Mouse (Mus musculus) c-Kit-positive CD71-positive TER-119-negative erythroid progenitor cells, embryonic 14.5 days (primary cell): ENCODE data around the gene Senp3.
"Not testable (repeated sequence)": the region's sequence is repeated elsewhere in the genome, so short reads cannot be mapped to it uniquely, and the experiment has no call there.

Experiments
- DNase-seq: peaks from one replicate; pipeline ENCODE4 v3.0.0-alpha.2; 2013; ENCODE audit warnings: low read depth

The Senp3 gene

DNA sequence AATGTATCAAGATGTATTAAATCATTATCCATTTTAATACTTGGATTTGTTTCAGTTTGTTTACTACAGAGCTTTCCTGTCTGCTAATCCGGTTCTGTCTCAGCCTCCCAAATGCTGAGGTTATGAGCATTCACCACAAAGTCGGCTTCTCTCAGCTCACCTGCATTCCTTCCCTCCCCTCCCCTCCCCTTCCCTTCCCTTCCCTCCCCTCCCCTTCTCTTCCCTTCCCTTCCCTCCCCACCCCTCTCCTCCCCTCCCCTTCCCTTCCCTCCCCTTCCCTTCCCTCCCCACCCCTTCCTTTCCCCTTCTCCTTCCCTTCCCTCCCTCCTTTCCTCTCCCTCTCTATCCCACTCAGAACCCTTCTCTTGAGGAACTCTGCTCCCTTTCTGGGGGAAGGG lies 22.7 kb upstream of the Senp3 start:
- no peak for DNase-seq

DNA sequence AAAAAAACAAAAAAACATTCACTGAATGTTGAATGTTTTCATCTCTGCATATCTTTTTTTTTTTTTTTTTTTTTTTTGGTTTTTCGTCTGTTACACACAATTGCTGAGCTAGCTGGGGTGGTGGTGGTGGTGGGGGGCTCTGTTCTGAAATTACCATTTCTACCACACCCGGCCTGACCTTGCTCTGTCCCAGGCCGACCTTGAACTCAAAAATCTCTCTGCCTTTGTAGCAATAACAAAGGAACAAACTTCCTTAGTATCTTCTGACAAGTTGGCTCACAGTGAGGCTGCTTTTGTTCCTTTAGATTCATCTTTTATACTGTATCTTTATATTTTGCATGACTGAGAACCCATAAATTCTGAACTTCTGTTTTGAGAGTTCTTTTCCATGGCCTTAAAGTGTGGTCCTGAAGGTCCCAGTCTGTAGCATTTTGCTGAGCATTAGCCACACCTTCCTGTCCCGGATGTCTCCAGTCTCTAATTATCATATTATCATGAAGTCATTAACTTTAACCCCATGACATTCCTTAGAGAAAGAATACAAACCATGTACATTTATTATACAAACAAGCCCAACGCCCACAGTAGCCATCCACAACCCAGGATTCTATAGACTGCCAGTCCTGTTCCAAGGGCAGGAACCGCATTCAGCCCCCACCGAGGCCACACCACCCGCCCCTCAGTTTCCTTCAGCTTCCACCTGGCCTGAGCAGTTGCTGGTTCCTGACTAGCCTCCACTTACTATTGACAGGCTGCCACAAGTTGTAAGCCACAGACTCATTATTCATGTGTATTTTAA lies 22.1 kb upstream of the Senp3 start:
- DNase-seq: no peak

GRCm38 (mm10) chr11:69703381-69703780 lies 21.5 kb upstream of the Senp3 start:
- DNase-seq: not testable (repeated sequence)

GRCm38 (mm10) chr11:69702886-69703285 lies 21.0 kb upstream of the Senp3 start:
- not testable (repeated sequence) for DNase-seq

DNA sequence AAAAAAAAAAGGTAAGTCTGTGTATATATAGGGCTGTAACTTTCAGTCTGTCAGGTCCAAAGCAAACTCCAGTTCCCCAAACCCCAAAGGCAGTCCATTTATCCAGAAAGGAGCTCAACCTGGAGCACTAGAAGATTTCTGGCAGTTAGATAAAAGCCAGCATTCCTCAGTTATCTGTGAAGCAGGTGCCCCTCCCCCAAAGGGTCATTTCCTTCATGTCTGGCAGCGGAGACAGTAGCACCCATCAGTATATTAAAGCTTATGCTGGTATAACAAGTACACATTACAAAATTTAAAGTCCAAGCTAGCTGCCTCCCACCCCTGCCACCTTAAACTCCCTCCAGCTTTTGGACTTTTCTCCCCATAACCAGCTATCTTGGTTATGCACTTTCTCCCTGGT lies 17.7 kb upstream of the Senp3 start:
- DNase-seq: no peak

GRCm38 (mm10) chr11:69698574-69698973 lies 16.7 kb upstream of the Senp3 start:
- DNase-seq: no peak

DNA sequence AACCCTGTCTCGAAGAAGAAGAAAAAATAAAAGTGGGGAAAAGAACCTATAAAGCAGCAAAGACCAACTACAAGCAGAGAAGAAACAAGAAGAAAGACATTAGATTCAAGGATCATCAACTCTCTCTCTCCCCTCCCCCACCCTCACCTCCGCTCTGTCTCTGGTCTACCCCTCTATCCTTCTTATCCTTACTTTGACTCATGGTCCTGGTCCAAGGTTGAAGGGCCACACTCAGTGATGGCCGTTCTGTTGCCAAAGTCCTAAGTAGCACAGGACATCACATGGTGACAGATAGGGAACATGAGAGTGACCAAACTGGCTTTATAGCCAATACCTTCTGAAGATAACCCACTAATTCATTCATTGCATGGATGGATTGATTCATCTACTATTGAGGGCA lies 15.5 kb upstream of the Senp3 start:
- DNase-seq: no peak

GRCm38 (mm10) chr11:69695361-69696181 lies 13.7 kb upstream of the Senp3 start, which contains the start of the genes Tnfsf12 and Tnfsfm13:
Gene Tnfsf12, minus strand, starts transcription at chr11:69695849.
Gene Tnfsfm13, minus strand, starts transcription at chr11:69696098.
- no peak for DNase-seq

DNA sequence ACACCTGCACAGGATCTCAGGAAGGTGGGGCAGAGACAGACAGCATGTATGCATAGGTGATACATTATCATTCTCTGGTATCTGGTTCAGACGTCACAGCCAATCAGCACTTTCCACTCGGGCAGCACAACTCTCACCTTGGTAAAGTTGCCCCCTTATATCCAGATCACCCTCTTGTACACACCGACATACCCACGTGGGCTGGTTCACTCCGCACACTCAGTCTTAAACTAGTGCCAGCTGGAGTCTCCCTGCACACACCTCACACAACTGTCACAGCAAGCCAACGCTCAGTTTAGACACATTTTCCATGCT lies 13.1 kb upstream of the Senp3 start:
- no peak for DNase-seq

DNA sequence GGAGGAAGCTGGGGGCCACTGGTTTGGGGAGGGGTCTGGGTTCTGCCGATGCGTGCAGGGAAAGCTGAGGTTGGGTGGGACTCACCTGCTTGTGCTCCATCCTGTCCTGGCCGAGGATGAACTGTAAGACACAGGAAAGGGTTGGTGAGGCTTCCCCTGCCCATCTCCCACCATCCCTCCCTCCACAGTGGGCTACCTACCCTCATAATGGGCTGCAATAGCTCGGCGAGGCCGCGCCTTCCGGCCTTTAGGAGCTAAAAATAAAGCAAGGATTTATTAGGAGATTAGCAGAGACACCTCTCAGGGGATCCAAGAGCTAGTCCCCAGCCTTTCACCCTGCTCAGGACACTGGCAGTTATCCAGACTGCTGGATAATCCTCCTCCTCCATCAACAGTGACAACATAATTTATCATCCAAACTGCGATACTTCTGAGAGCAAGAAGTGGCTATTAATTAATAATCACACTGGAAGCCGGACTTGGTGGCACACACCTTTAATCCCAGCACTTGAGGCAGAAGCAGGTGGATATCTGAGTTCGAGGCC lies 11.6 kb upstream of the Senp3 start:
- no peak for DNase-seq

DNA sequence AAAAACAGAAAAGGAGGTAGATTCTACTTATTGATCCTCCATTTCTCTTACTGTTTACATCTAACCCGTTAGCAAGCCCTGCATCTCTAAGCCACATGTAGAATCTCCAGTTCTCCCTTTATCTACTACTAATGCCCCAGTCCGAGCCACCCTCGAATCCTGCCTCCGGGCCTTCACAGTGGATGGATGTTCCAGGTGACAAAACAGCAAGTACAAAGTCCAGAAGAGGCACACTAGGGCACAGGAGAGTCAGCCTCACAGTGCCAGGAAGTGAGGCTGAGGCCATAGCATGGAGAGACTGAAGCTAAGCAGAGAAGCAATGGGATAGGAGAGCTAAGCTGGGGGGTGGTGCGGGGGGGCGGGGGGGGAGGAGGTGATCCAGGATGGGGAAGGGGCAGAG lies 11.0 kb upstream of the Senp3 start:
- no peak for DNase-seq

GRCm38 (mm10) chr11:69692196-69692811 lies 10.4 kb upstream of the Senp3 start:
- DNase-seq: no peak

- DNase-seq: no peak
These were observed 8.0 kb upstream of the Senp3 start for GRCm38 (mm10) chr11:69689891-69690290.

GRCm38 (mm10) chr11:69687061-69687460 lies 5.2 kb upstream of the Senp3 start:
- DNase-seq: no peak

DNA sequence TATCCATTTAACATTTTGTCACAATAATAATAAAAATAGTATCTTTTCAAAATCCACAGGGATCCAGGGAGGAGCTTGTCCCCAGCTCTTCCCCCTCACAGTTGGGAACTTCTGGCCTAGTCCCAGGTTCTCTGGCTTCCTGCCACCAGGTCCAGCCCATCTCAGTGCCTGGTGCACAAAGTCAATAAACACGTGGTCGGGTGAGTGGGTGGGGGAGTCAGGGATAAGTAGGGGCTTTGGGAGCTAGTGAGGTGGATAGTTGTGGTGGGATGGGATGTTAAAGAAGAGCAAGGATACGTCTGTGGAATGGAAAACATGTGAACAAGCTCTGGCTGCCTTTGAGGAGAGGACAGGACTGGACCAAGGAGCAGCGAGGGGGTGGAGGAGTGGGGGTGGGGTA lies 4.5 kb upstream of the Senp3 start:
- DNase-seq: no peak

- DNase-seq: no peak
These were observed 3.8 kb upstream of the Senp3 start, which contains the start of gene Tnfsf13 for GRCm38 (mm10) chr11:69685526-69686148. Gene Tnfsf13, minus strand, starts transcription at chr11:69685784.

- no peak for DNase-seq
These were observed 3.1 kb upstream of the Senp3 start for GRCm38 (mm10) chr11:69684936-69685335.

- no peak for DNase-seq
These were observed 2.4 kb upstream of the Senp3 start for GRCm38 (mm10) chr11:69684128-69684745.

DNA sequence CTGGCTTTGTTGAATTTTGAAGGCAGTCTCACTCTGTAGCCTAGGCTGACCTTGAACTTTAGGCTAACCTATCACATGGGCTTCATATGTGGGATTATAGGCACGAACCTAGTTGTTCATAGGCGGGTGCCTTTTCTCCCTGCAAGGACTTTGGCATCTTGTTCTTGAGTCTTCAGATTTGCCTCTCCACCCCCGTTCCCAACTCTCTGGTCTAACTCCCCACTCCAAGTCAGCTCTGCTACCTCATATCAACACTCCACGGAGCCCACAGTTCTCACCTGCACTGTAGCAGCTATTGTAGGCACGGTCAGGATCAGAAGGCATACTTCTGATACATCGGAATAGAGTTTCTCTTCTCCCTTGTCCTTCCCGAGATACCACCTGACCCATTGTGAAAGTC lies 1.7 kb upstream of the Senp3 start:
- DNase-seq: no peak

GRCm38 (mm10) chr11:69682840-69683533 lies 1.1 kb upstream of the Senp3 start:
- peak; percentile 94 for DNase-seq
